Mouse (Mus musculus) testis, adult 2 months (tissue): ENCODE measurements around the gene Klhl32. TPM values are rescaled to one million over a fixed set of nuclear protein-coding genes. Genes with fewer than 3 reads are reported as not detected.

Source experiments
- H3K27ac ChIP-seq: fragments of 200-500 bp; 2 replicates; pipeline ENCODE4 v1.5.1; 2012; ENCODE audit warnings: low read depth, low read length; ENCODE audit not compliant: control insufficient read depth, insufficient read depth
- H3K27me3 ChIP-seq: fragments of 200-500 bp; 2 replicates; pipeline ENCODE4 v1.6.1; 2012; ENCODE audit warnings: mild to moderate bottlenecking, low read length, moderate library complexity; ENCODE audit not compliant: control insufficient read depth, insufficient read depth
- H3K36me3 ChIP-seq: fragments of 200-500 bp; 2 replicates; pipeline ENCODE4 v1.6.1; 2012; ENCODE audit warnings: mild to moderate bottlenecking, low read length; ENCODE audit not compliant: control insufficient read depth, insufficient read depth
- H3K4me1 ChIP-seq: fragments of 200-500 bp; 2 replicates; pipeline ENCODE4 v1.6.1; 2012; ENCODE audit warnings: low read length; ENCODE audit not compliant: control insufficient read depth, insufficient read depth
- H3K4me3 ChIP-seq: fragments of 200-500 bp; 2 replicates; pipeline ENCODE4 v1.5.1; 2012; ENCODE audit warnings: low read depth, mild to moderate bottlenecking, low read length, moderate library complexity, mixed read lengths; ENCODE audit not compliant: control insufficient read depth
- CTCF ChIP-seq: fragments of 200-500 bp; IDR thresholded peaks from 2 replicates; pipeline ENCODE4 v1.5.1; 2012; ENCODE audit warnings: low read depth, mild to moderate bottlenecking, inconsistent platforms, low read length, moderate library complexity; ENCODE audit not compliant: control insufficient read depth, insufficient read depth, insufficient replicate concordance
- POLR2A ChIP-seq: fragments of 200-500 bp; IDR thresholded peaks from 2 replicates; pipeline ENCODE4 v1.6.1; 2012; ENCODE audit warnings: low read depth, mild to moderate bottlenecking, inconsistent platforms, low read length, moderate library complexity; ENCODE audit not compliant: control insufficient read depth
- polyA plus RNA-seq: library from polyadenylated mRNA; depleted of rRNA; stranded (reverse); fragments of >200 nt; gene quantifications from 2 replicates; pipeline ENCODE4 v1.2.3, GENCODE M21; 2012

The Klhl32 gene
- polyA plus RNA-seq, 1 experiment, result 2.4 TPM

- peak overlapping the region; percentile 70 for H3K4me3 ChIP-seq
- H3K27ac ChIP-seq, result no peak overlapping the region
- H3K36me3 ChIP-seq, result no peaks in the 10 kb centered on the region
- peaks cover 5% of the 10 kb centered on the region for H3K4me1 ChIP-seq
- TF ChIP-seq CTCF (no peak), POLR2A (no peak)
- no peaks in the 10 kb centered on the region for H3K27me3 ChIP-seq
Measured at GRCm38 (mm10) chr4:24792416-24792981, 58.4 kb downstream of the Klhl32 start.

GRCm38 (mm10) chr4:24789331-24789730 lies 61.6 kb downstream of the Klhl32 start:
- H3K27me3 ChIP-seq, result no peaks in the 10 kb centered on the region
- no peak overlapping the region for H3K27ac ChIP-seq
- H3K4me3 ChIP-seq, result no peak overlapping the region
- H3K4me1 ChIP-seq, result peaks cover 5% of the 10 kb centered on the region
- no peak for TF ChIP-seq POLR2A
- TF ChIP-seq CTCF, result no peak
- no peaks in the 10 kb centered on the region for H3K36me3 ChIP-seq

GRCm38 (mm10) chr4:24785757-24786532 lies 65.0 kb downstream of the Klhl32 start:
- H3K27me3 ChIP-seq, result no peaks in the 10 kb centered on the region
- H3K4me1 ChIP-seq, result no peaks in the 10 kb centered on the region
- no peak overlapping the region for H3K4me3 ChIP-seq
- H3K27ac ChIP-seq, result no peak overlapping the region
- no peaks in the 10 kb centered on the region for H3K36me3 ChIP-seq
- TF ChIP-seq CTCF (no peak), POLR2A (no peak)

- Histone ChIP-seq H3K4me3 (no peak overlapping the region), H3K4me1 (no peaks in the 10 kb centered on the region), H3K36me3 (no peaks in the 10 kb centered on the region), H3K27me3 (no peaks in the 10 kb centered on the region), H3K27ac (no peak overlapping the region)
- TF ChIP-seq CTCF (no peak), POLR2A (no peak)
Measured at GRCm38 (mm10) chr4:24765919-24766318, 85.0 kb downstream of the Klhl32 start.

GRCm38 (mm10) chr4:24765469-24765868 lies 85.5 kb downstream of the Klhl32 start:
- TF ChIP-seq POLR2A, result no peak
- no peak for TF ChIP-seq CTCF
- no peak overlapping the region for H3K4me3 ChIP-seq
- no peaks in the 10 kb centered on the region for H3K27me3 ChIP-seq
- no peaks in the 10 kb centered on the region for H3K4me1 ChIP-seq
- no peaks in the 10 kb centered on the region for H3K36me3 ChIP-seq
- H3K27ac ChIP-seq, result no peak overlapping the region

- Histone ChIP-seq H3K4me1 (no peaks in the 10 kb centered on the region), H3K27me3 (no peaks in the 10 kb centered on the region), H3K4me3 (no peak overlapping the region), H3K36me3 (no peaks in the 10 kb centered on the region), H3K27ac (no peak overlapping the region)
- TF ChIP-seq CTCF, result no peak
- no peak for TF ChIP-seq POLR2A
Measured at GRCm38 (mm10) chr4:24764558-24764957, 86.4 kb downstream of the Klhl32 start.

GRCm38 (mm10) chr4:24763451-24763850 lies 87.5 kb downstream of the Klhl32 start:
- no peaks in the 10 kb centered on the region for H3K27me3 ChIP-seq
- no peak overlapping the region for H3K27ac ChIP-seq
- H3K4me1 ChIP-seq, result no peaks in the 10 kb centered on the region
- TF ChIP-seq CTCF, result no peak
- TF ChIP-seq POLR2A, result no peak
- no peak overlapping the region for H3K4me3 ChIP-seq
- no peaks in the 10 kb centered on the region for H3K36me3 ChIP-seq

- Histone ChIP-seq H3K4me3 (no peak overlapping the region), H3K36me3 (no peaks in the 10 kb centered on the region), H3K27me3 (no peaks in the 10 kb centered on the region), H3K27ac (no peak overlapping the region), H3K4me1 (no peaks in the 10 kb centered on the region)
- TF ChIP-seq CTCF (no peak), POLR2A (no peak)
Measured at GRCm38 (mm10) chr4:24758954-24759353, 92.0 kb downstream of the Klhl32 start.
